Mouse (Mus musculus) liver, embryonic 14.5 days (tissue): ENCODE measurements around the gene Dus1l. TPM values are rescaled to one million over a fixed set of nuclear protein-coding genes. Genes with fewer than 3 reads are reported as not detected.
"Not testable (repeated sequence)": the region's sequence is repeated elsewhere in the genome, so short reads cannot be mapped to it uniquely, and the experiment has no call there.

Source experiments
- ATAC-seq: fragments of 200-750 bp; cut with Nextera tagmentation; 2 replicates; pipeline ENCODE4 v1.8.0; 2017; ENCODE audit warnings: moderate number of reproducible peaks, mild to moderate bottlenecking, moderate library complexity; ENCODE audit not compliant: insufficient read depth
- DNase-seq, 3 experiments: peaks; one replicate each; pipeline ENCODE4 v3.0.0-alpha.2; 2012 to 2013; ENCODE audit warnings: low read depth in 3 of 3, low spot score in 3 of 3
- H3K27ac ChIP-seq: fragments of 300-500 bp; sonication (generic); 2 replicates; pipeline ENCODE4 v1.5.1; 2014; ENCODE audit warnings: moderate library complexity, mild to moderate bottlenecking, control low read depth, inconsistent platforms
- H3K27me3 ChIP-seq: fragments of 300-500 bp; sonication (generic); 2 replicates; pipeline ENCODE4 v1.6.1; 2014; ENCODE audit warnings: mild to moderate bottlenecking, low read length, moderate library complexity; ENCODE audit not compliant: control insufficient read depth, insufficient read depth
- H3K36me3 ChIP-seq: fragments of 300-500 bp; sonication (generic); replicated peaks from 2 replicates; pipeline ENCODE4 v1.6.1; 2014; ENCODE audit warnings: low read depth; ENCODE audit not compliant: control insufficient read depth, insufficient read depth
- H3K4me1 ChIP-seq, 2 experiments: fragments of 200-500 bp in 1 of 2; fragments of 300-500 bp in 1 of 2; sonication (generic) in 1 of 2; replicated peaks; 2 replicates each; pipeline ENCODE4 v1.6.1; 2012 to 2014; ENCODE audit warnings: antibody characterized with exemption in 1 of 2, inconsistent platforms in 1 of 2, low read length in 1 of 2; ENCODE audit not compliant: control insufficient read depth in 2 of 2, insufficient read depth in 2 of 2
- H3K4me2 ChIP-seq: fragments of 300-500 bp; sonication (generic); 2 replicates; pipeline ENCODE4 v1.6.1; 2014; ENCODE audit warnings: low read depth, mild to moderate bottlenecking, control low read depth, moderate library complexity
- H3K4me3 ChIP-seq, 2 experiments: fragments of 200-500 bp in 1 of 2; fragments of 300-500 bp in 1 of 2; sonication (generic) in 1 of 2; 2 replicates each; pipeline ENCODE4 v1.5.1; 2012 to 2014; ENCODE audit warnings: low read depth in 2 of 2, low read length in 2 of 2, mild to moderate bottlenecking in 2 of 2, control low read depth in 1 of 2, inconsistent platforms in 1 of 2, moderate library complexity in 1 of 2; ENCODE audit not compliant: insufficient read depth in 1 of 2
- H3K9ac ChIP-seq: fragments of 300-500 bp; sonication (generic); replicated peaks from 2 replicates; pipeline ENCODE4 v1.6.1; 2014; ENCODE audit warnings: mild to moderate bottlenecking, control low read depth, moderate library complexity
- H3K9me3 ChIP-seq: fragments of 300-500 bp; sonication (generic); 2 replicates; pipeline ENCODE4 v1.6.1; 2016; ENCODE audit warnings: low read length, mixed read lengths; ENCODE audit not compliant: control insufficient read depth
- CTCF ChIP-seq: IDR thresholded peaks from 2 replicates; pipeline ENCODE4 v1.5.1; 2016; ENCODE audit warnings: antibody characterized with exemption, low read depth, control low read depth
- EP300 ChIP-seq: IDR thresholded peaks from 2 replicates; pipeline ENCODE4 v1.6.1; 2016; ENCODE audit warnings: antibody characterized with exemption, low read depth
- WGBS: fragments of 180-500 bp; shearing (Covaris S2); extraction: QIAGEN DNeasy Blood & Tissue Kit; methylation state at CpG from one replicate; pipeline ENCODE4 v1.1.7; 2014; ENCODE audit not compliant: insufficient replicate concordance; 5-methylcytosine and 5-hydroxymethylcytosine counted together
- polyA plus RNA-seq, 2 experiments: library from polyadenylated mRNA; depleted of rRNA in 1 of 2; stranded (reverse) in 1 of 2; unstranded in 1 of 2; fragments of >200 nt; fragmentation: Nextera tagmentation in 1 of 2; extraction: Ambion mirVana in 1 of 2; gene quantifications; 2 replicates each; pipeline versions ENCODE4 v1.2.1 to v1.2.3; 2012 to 2014

Gene Dus1l
- polyA plus RNA-seq, 2 experiments: 34.0 to 61.2 TPM

DNA sequence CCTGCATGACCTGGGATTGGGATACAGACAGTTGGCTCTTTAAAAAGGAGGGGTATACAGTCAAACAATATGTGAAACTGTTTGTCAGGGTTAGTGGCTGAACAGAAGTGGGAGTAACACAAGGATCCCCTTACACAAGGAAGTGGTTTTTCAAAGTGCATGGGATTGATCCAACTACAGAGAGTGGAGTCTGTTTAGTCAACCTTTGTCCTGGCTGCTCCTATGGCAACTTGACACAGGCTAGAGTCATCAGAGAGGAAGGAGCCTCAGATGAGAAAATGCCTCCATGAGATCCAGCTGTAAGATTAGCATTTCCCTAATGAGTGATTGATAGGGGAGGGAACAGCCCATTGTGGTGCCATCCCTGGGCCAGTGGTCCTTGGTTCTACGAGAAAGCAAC is 28.0 kb downstream of the Dus1l start:
- H3K9ac ChIP-seq: no peak overlapping the region
- TF ChIP-seq CTCF (no peak), EP300 (no peak)
- no peaks in the 10 kb centered on the region for H3K9me3 ChIP-seq
- WGBS: 71% methylated on average over 1 of the region's 1 CpGs
- H3K36me3 ChIP-seq: no peaks in the 10 kb centered on the region
- no peak overlapping the region for H3K4me3 ChIP-seq
- H3K27ac ChIP-seq: no peak overlapping the region
- ATAC-seq (no peak), DNase-seq (no peak)
- H3K4me1 ChIP-seq: peaks cover 0 to 3% of the 10 kb centered on the region in 2 experiments; a peak in 2 of 4 replicates
- no peaks in the 10 kb centered on the region for H3K27me3 ChIP-seq
- no peak overlapping the region for H3K4me2 ChIP-seq

DNA sequence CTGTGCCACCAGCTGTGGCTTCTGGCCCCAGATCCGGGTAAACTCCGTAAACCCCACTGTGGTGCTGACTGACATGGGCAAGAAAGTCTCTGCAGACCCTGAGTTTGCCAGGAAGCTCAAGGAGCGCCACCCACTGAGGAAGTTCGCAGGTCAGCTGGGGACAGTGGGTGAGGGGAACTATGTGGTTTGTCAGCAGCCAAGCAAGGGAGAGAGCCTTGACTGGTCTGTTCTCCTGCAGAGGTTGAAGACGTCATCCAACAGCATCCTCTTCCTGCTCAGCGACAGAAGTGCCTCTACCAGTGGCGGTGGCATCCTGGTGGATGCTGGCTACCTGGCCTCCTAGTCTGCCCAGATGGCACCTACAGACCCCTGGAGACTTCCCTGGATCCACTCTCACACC is 29.2 kb downstream of the Dus1l start:
- H3K36me3 ChIP-seq, H3K9me3 ChIP-seq, ATAC-seq, H3K4me1 ChIP-seq, H3K9ac ChIP-seq, DNase-seq, H3K27ac ChIP-seq, H3K4me2 ChIP-seq, H3K27me3 ChIP-seq, H3K4me3 ChIP-seq: not testable (repeated sequence)
- 7% methylated on average over 5 of the region's 7 CpGs for WGBS

DNA sequence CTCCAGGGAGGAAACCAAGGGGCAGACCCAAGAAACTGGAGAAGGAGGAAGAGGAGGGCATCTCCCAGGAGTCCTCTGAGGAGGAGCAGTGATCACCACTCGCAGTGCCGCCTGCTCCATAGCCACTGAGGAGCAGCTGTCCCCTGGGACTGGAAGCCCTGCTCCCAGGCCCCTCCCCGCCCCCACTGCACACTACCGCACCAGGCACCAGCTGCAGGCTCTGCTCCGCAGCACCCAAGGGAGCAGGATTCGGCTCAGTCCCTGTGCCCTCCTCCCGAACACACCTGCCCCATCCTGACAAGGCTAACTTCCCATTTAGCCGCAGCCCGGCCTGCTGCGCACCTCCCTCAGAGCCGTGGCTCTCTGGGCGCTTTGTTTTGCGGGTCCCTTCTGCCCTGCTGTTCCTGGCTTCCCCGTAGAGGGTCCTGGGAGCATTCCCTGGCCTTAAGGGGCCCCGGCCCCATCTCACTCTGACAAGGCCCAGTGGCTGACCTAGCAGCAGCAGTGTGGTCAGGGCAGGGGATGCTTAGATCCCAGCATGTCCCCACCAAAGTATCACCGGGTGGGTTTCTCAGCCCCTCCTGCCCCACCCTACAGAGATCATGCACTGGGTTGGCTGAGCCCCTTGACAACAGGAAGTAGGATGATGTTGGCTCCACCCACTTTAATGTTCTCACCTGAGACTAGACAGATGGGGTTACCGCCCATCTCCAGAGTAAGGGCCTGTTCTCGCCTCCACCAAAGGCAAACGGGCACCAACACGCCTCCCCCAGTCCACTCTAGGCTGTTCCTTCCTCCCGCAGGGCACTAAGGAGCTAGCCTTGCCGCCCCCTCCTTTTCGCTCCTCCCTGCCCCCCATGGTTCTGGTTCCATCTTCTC is 32.8 kb downstream of the Dus1l start:
- not testable (repeated sequence) for H3K27ac ChIP-seq, H3K4me2 ChIP-seq, H3K9ac ChIP-seq, H3K4me3 ChIP-seq, H3K4me1 ChIP-seq, H3K9me3 ChIP-seq, DNase-seq, H3K27me3 ChIP-seq, ATAC-seq, H3K36me3 ChIP-seq
- 10% methylated on average over 5 of the region's 23 CpGs for WGBS

DNA sequence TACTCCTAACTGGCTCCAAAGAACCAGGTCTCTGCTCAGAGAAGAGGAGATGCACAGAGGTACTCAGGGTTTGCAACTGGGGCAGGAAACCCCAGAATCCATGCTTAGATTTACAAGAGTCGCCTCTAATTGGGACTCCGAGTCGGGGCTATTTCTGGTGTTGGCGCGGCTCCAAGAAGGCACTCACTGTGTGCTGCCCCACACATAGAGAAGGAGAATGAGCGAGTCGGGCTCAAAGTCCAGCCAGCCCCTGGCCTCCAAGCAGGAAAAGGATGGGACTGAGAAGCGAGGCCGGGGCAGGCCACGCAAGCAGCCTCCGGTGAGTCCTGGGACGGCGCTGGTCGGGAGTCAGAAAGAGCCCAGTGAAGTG is 33.5 kb downstream of the Dus1l start, which contains the start of gene Hmga1b:
Hmga1b (plus strand) TSS at position 123 of the 370 bp plus-strand sequence.
- not testable (repeated sequence) for H3K4me1 ChIP-seq, H3K27me3 ChIP-seq, H3K9me3 ChIP-seq, H3K4me2 ChIP-seq, H3K9ac ChIP-seq, ATAC-seq, H3K27ac ChIP-seq, DNase-seq, H3K4me3 ChIP-seq, H3K36me3 ChIP-seq
- 13% methylated on average over 14 of the region's 14 CpGs for WGBS

DNA sequence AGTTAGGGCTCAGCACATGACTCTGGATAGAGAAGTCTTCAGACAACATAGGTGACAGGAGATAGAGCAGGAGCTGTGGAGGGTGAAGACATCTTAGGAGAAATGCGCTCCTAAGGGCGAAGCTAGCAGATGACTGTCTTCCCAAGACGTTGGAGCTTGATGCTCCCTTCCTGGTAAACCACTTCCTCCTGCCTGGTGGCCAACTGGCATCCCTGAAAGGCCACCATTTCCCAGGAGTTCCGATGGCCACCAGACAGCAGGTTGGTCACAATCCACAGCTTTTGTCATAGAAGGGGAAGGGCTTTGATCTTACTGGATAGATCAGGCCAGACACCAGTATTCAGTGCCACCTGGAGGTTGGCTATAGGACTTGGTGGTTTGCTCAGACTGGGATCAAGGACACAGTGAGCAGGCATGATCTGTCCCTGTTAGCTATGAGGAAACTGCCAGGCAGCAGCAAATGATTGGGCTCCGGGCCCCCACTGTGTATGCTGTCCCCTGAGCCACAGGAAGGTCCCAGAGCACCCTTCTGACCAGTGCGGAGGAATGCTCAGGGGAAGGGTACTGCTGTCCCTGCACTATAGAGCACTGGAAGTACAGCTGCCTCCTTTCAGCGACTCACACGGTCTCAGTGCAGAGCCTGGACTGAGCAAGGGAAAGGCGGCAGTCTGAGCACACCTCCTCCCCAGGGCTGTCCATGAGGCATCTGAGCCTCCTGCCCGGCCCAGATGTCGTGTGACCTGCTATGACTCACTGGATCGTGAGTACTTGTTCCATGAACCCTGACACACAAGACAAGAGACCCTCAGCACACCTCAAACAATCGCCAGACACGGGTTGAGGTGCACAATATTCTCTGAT is 34.2 kb downstream of the Dus1l start:
- ATAC-seq (no peak), DNase-seq (no peak)
- Histone ChIP-seq H3K36me3 (no peaks in the 10 kb centered on the region), H3K4me1 (no peaks in the 10 kb centered on the region), H3K9ac (no peak overlapping the region), H3K27me3 (peaks cover 6% of the 10 kb centered on the region), H3K4me2 (no peak overlapping the region), H3K9me3 (peaks cover 6% of the 10 kb centered on the region), H3K27ac (no peak overlapping the region), H3K4me3 (no peak overlapping the region)
- 52% methylated on average over 14 of the region's 14 CpGs for WGBS
- TF ChIP-seq CTCF (no peak), EP300 (no peak)
